Comparison of ENCODE assay signal across 9 mouse cellular contexts in genomic region chr4:59331633-59332032, GRCm38 (mm10).
DNase-seq lines count a peak whose midpoint lies in the region; ATAC-seq lines count a peak whose summit lies in the region.
"Had no signal": no experiment of that assay in that cellular context is flagged by ENCODE, and none has a peak within 500 bp of the region (broad histone marks: within the 10 kb centered on the region; RNA-seq: fewer than 3 reads in every experiment).

No protein-coding gene starts in this region.

- H3K4me1 ChIP-seq in forebrain, embryonic 16.5 days (replicated peaks; ENCODE audit: control insufficient read depth, insufficient read depth, low read length) = peaks cover 17% of the 10 kb centered on the region
- peaks cover 5% of the 10 kb centered on the region; the same call in 1 of the 2 replicates for H3K4me1 ChIP-seq in intestine, embryonic 14.5 days (replicated peaks; ENCODE audit: control insufficient read depth, insufficient read depth, low read length)
- H3K4me1 ChIP-seq in limb, embryonic 12.5 days (replicated peaks) = peaks cover 31% of the 10 kb centered on the region
- H3K4me1 ChIP-seq in hindbrain, embryonic 13.5 days (replicated peaks) = peaks cover 9% of the 10 kb centered on the region; the same call in 1 of the 2 replicates

- peak; percentile 92 for DNase-seq in CD4-positive helper T cell, adult 2 months (ENCODE audit: low read depth, low spot score)
- DNase-seq in T-cell, adult 2 months (ENCODE audit: low spot score) = peak; percentile 99
- no peak for DNase-seq in intestine, embryonic 14.5 days (ENCODE audit: low spot score)
- peak; percentile 67 to 76 for DNase-seq in thymus, postnatal 10 days (ENCODE audit: low spot score in 2 of 2)

- H3K36me3 ChIP-seq in forebrain, embryonic 16.5 days (ENCODE audit: control insufficient read depth, insufficient read depth) = no peaks in the 10 kb centered on the region
- H3K36me3 ChIP-seq in intestine, embryonic 14.5 days (ENCODE audit: control insufficient read depth, insufficient read depth, low read length) = no peaks in the 10 kb centered on the region
- no peaks in the 10 kb centered on the region for H3K36me3 ChIP-seq in limb, embryonic 12.5 days
- no peaks in the 10 kb centered on the region for H3K36me3 ChIP-seq in hindbrain, embryonic 13.5 days

- no peak overlapping the region for H3K27ac ChIP-seq in forebrain, embryonic 16.5 days (ENCODE audit: low read length)
- H3K27ac ChIP-seq in intestine, embryonic 14.5 days (ENCODE audit: low read depth) = peak overlapping the region; percentile 20; the same call in 1 of the 2 replicates
- H3K27ac ChIP-seq in limb, embryonic 12.5 days = peak overlapping the region; percentile 59
- no peak overlapping the region for H3K27ac ChIP-seq in hindbrain, embryonic 13.5 days

- H3K9ac ChIP-seq in forebrain, embryonic 16.5 days (replicated peaks; ENCODE audit: low read depth, low read length) = no peak overlapping the region
- H3K9ac ChIP-seq in intestine, embryonic 14.5 days (ENCODE audit: low read length) = no peak overlapping the region
- no peak overlapping the region for H3K9ac ChIP-seq in limb, embryonic 12.5 days (replicated peaks)
- no peak overlapping the region for H3K9ac ChIP-seq in hindbrain, embryonic 13.5 days

- WGBS in forebrain, embryonic 16.5 days = 47% methylated on average over 9 of the region's 9 CpGs
- 54% methylated on average over 9 of the region's 9 CpGs for WGBS in intestine, embryonic 14.5 days
- 49% methylated on average over 9 of the region's 9 CpGs for WGBS in limb, embryonic 12.5 days
- 78% methylated on average over 9 of the region's 9 CpGs for WGBS in hindbrain, embryonic 13.5 days

- H3K4me2 ChIP-seq in forebrain, embryonic 16.5 days (ENCODE audit: low read length) = no peak overlapping the region
- no peak overlapping the region for H3K4me2 ChIP-seq in intestine, embryonic 14.5 days (ENCODE audit: low read length)
- H3K4me2 ChIP-seq in limb, embryonic 12.5 days = no peak overlapping the region
- no peak overlapping the region for H3K4me2 ChIP-seq in hindbrain, embryonic 13.5 days

- no peaks in the 10 kb centered on the region for H3K27me3 ChIP-seq in forebrain, embryonic 16.5 days (replicated peaks; ENCODE audit: control insufficient read depth, insufficient read depth, low read length)
- no peaks in the 10 kb centered on the region for H3K27me3 ChIP-seq in intestine, embryonic 14.5 days (replicated peaks; ENCODE audit: control insufficient read depth, insufficient read depth, low read length)
- H3K27me3 ChIP-seq in limb, embryonic 12.5 days = no peaks in the 10 kb centered on the region
- no peaks in the 10 kb centered on the region for H3K27me3 ChIP-seq in hindbrain, embryonic 13.5 days

- 0 out of 2 replicates have a peak, but pooled peaks have one; percentile 14 for ATAC-seq in forebrain, embryonic 16.5 days
- no peak for ATAC-seq in intestine, embryonic 14.5 days (replicated peaks; ENCODE audit: low FRiP score, low TSS enrichment, low read depth)
- no peak for ATAC-seq in limb, embryonic 12.5 days (ENCODE audit: insufficient number of reproducible peaks, insufficient read depth, low FRiP score, low TSS enrichment, low read depth)
- ATAC-seq in monocyte, adult 5-6 weeks (replicated peaks; ENCODE audit: insufficient number of reproducible peaks, low FRiP score, low TSS enrichment, poor library complexity, severe bottlenecking) = peak; percentile 94
- no peak for ATAC-seq in hindbrain, embryonic 13.5 days (ENCODE audit: low FRiP score)

- H3K4me3 ChIP-seq in forebrain, embryonic 16.5 days (replicated peaks; ENCODE audit: low read length) = no peak overlapping the region
- H3K4me3 ChIP-seq in intestine, embryonic 14.5 days (ENCODE audit: low read depth, low read length) = no peak overlapping the region
- no peak overlapping the region for H3K4me3 ChIP-seq in limb, embryonic 12.5 days (replicated peaks)
- H3K4me3 ChIP-seq in hindbrain, embryonic 13.5 days = no peak overlapping the region
- H3K4me3 ChIP-seq: erythroblast, embryonic 14.5 days had no signal

- no peaks in the 10 kb centered on the region for H3K9me3 ChIP-seq in forebrain, embryonic 16.5 days (ENCODE audit: control insufficient read depth, low read length)
- no peaks in the 10 kb centered on the region for H3K9me3 ChIP-seq in intestine, embryonic 14.5 days (ENCODE audit: control insufficient read depth, low read length)
- no peaks in the 10 kb centered on the region for H3K9me3 ChIP-seq in limb, embryonic 12.5 days
- H3K9me3 ChIP-seq in hindbrain, embryonic 13.5 days = no peaks in the 10 kb centered on the region

Comparison
In these comparisons a context has a peak if more than half of its experiments do, and no peak if none do; other contexts are left out.
1. ATAC-seq: peak in forebrain, embryonic 16.5 days (single experiment) and monocyte, adult 5-6 weeks (single experiment); none in intestine, embryonic 14.5 days (single experiment), limb, embryonic 12.5 days (single experiment) and hindbrain, embryonic 13.5 days (single experiment).
2. H3K27ac ChIP-seq: peak in intestine, embryonic 14.5 days (single experiment) and limb, embryonic 12.5 days (single experiment); none in forebrain, embryonic 16.5 days (single experiment) and hindbrain, embryonic 13.5 days (single experiment).